Mouse (Mus musculus) MEL (cell line): ENCODE results near the gene Kcnc3. TPM values are rescaled to one million over a fixed set of nuclear protein-coding genes. Genes with fewer than 3 reads are reported as not detected.

Experiments used
- DNase-seq: peaks from one replicate; pipeline ENCODE4 v3.0.0; 2011; ENCODE audit warnings: low read depth, low spot score
- H3K27ac ChIP-seq: 2 replicates; pipeline ENCODE4 v1.5.1; 2012; ENCODE audit warnings: low read depth, mild to moderate bottlenecking, control low read depth, low read length, moderate library complexity; ENCODE audit not compliant: control insufficient read depth
- H3K27me3 ChIP-seq, 2 experiments: fragments of 150-350 bp in 1 of 2; sonication (generic) in 1 of 2; 2 replicates each; pipeline ENCODE4 v1.6.1; 2012; ENCODE audit warnings: low read length in 2 of 2, mild to moderate bottlenecking in 2 of 2, improper control_type of control experiment in 1 of 2, moderate library complexity in 1 of 2; ENCODE audit not compliant: insufficient read depth in 2 of 2, control insufficient read depth in 1 of 2
- H3K36me3 ChIP-seq, 2 experiments: 2 replicates each; pipeline ENCODE4 v1.6.1; 2012 to 2014; ENCODE audit warnings: low read length in 2 of 2, improper control_type of control experiment in 1 of 2, inconsistent platforms in 1 of 2, mild to moderate bottlenecking in 1 of 2; ENCODE audit not compliant: insufficient read depth in 2 of 2, control insufficient read depth in 1 of 2
- H3K4me1 ChIP-seq, 2 experiments: fragments of 150-350 bp in 1 of 2; sonication (generic) in 1 of 2; 2 replicates each; pipeline ENCODE4 v1.6.1; 2012; ENCODE audit warnings: low read length in 2 of 2, improper control_type of control experiment in 1 of 2, mild to moderate bottlenecking in 1 of 2; ENCODE audit not compliant: insufficient read depth in 2 of 2, control insufficient read depth in 1 of 2
- H3K4me3 ChIP-seq, 2 experiments: fragments of 150-350 bp in 1 of 2; sonication (generic) in 1 of 2; 2 replicates each; pipeline ENCODE4 v1.5.1; 2012; ENCODE audit warnings: low read depth in 2 of 2, low read length in 2 of 2, mild to moderate bottlenecking in 2 of 2, moderate library complexity in 2 of 2, control low read depth in 1 of 2, improper control_type of control experiment in 1 of 2; ENCODE audit not compliant: control insufficient read depth in 1 of 2, insufficient read depth in 1 of 2
- H3K79me2 ChIP-seq: 2 replicates; pipeline ENCODE4 v1.6.1; 2012; ENCODE audit warnings: mild to moderate bottlenecking, low read length, moderate library complexity; ENCODE audit not compliant: control insufficient read depth, poor library complexity, insufficient read depth
- H3K9ac ChIP-seq: 2 replicates; pipeline ENCODE4 v1.6.1; 2012; ENCODE audit warnings: low read depth, mild to moderate bottlenecking, control low read depth, low read length, moderate library complexity; ENCODE audit not compliant: control insufficient read depth, poor library complexity, severe bottlenecking
- H3K9me3 ChIP-seq: fragments of 150-350 bp; sonication (generic); replicated peaks from 2 replicates; pipeline ENCODE4 v1.6.1; 2012; ENCODE audit warnings: mild to moderate bottlenecking, low read length, improper control_type of control experiment, moderate library complexity; ENCODE audit not compliant: insufficient read depth
- CHD1 ChIP-seq: IDR thresholded peaks from 2 replicates; pipeline ENCODE4 v1.6.1; 2012; ENCODE audit warnings: low read depth, mild to moderate bottlenecking, inconsistent platforms, low read length, improper control_type of control experiment
- CHD2 ChIP-seq: IDR thresholded peaks from 2 replicates; pipeline ENCODE4 v1.6.1; 2011; ENCODE audit warnings: low read length, improper control_type of control experiment
- E2F4 ChIP-seq: IDR thresholded peaks from 2 replicates; pipeline ENCODE4 v1.6.1; 2011; ENCODE audit warnings: low read depth, low read length, improper control_type of control experiment, borderline replicate concordance
- ELF1 ChIP-seq: IDR thresholded peaks from 2 replicates; pipeline ENCODE4 v1.6.1; 2014; ENCODE audit warnings: low read depth, mild to moderate bottlenecking, inconsistent platforms, low read length, improper control_type of control experiment, moderate library complexity
- EP300 ChIP-seq, 2 experiments: IDR thresholded peaks; 2 replicates each; pipeline ENCODE4 v1.6.1; 2011; ENCODE audit warnings: improper control_type of control experiment in 2 of 2, low read length in 2 of 2, low read depth in 1 of 2, mild to moderate bottlenecking in 1 of 2
- ETS1 ChIP-seq: IDR thresholded peaks from 2 replicates; pipeline ENCODE4 v1.6.1; 2012; ENCODE audit warnings: low read depth, mild to moderate bottlenecking, inconsistent platforms, low read length, improper control_type of control experiment, moderate library complexity
- GABPA ChIP-seq: IDR thresholded peaks from 2 replicates; pipeline ENCODE4 v1.6.1; 2012; ENCODE audit warnings: low read depth, mild to moderate bottlenecking, inconsistent platforms, low read length, improper control_type of control experiment, moderate library complexity
- KAT2A ChIP-seq: conservative IDR thresholded peaks from 2 replicates; pipeline ENCODE4 v1.6.1; 2012; ENCODE audit warnings: low read depth, low read length, improper control_type of control experiment, inconsistent platforms
- MAX ChIP-seq: IDR thresholded peaks from 2 replicates; pipeline ENCODE4 v1.6.1; 2011; ENCODE audit warnings: low read length, improper control_type of control experiment
- MXI1 ChIP-seq: IDR thresholded peaks from 2 replicates; pipeline ENCODE4 v1.6.1; 2011; ENCODE audit warnings: mild to moderate bottlenecking, low read depth, low read length, improper control_type of control experiment
- MYB ChIP-seq: IDR thresholded peaks from 2 replicates; pipeline ENCODE4 v1.6.1; 2011; ENCODE audit warnings: mild to moderate bottlenecking, low read depth, low read length, improper control_type of control experiment
- MYC ChIP-seq: IDR thresholded peaks from 2 replicates; pipeline ENCODE4 v1.6.1; 2011; ENCODE audit warnings: low read depth, mild to moderate bottlenecking, low read length, improper control_type of control experiment, moderate library complexity
- NELFE ChIP-seq: IDR thresholded peaks from 2 replicates; pipeline ENCODE4 v1.6.1; 2011; ENCODE audit warnings: low read depth, low read length, improper control_type of control experiment
- NRF1 ChIP-seq: IDR thresholded peaks from 2 replicates; pipeline ENCODE4 v1.6.1; 2014; ENCODE audit warnings: low read depth, mild to moderate bottlenecking, inconsistent platforms, low read length, improper control_type of control experiment, moderate library complexity; ENCODE audit not compliant: poor library complexity, insufficient read depth, severe bottlenecking
- POLR2A ChIP-seq, 2 experiments: IDR thresholded peaks; 2 replicates each; pipeline ENCODE4 v1.6.1; 2011 to 2012; ENCODE audit warnings: low read length in 2 of 2, mild to moderate bottlenecking in 2 of 2, control low read depth in 1 of 2, improper control_type of control experiment in 1 of 2, low read depth in 1 of 2, moderate library complexity in 1 of 2; ENCODE audit not compliant: control insufficient read depth in 1 of 2, insufficient read depth in 1 of 2, poor library complexity in 1 of 2
- POLR2AphosphoS2 ChIP-seq: IDR thresholded peaks from 2 replicates; pipeline ENCODE4 v1.6.1; 2011; ENCODE audit warnings: low read length, improper control_type of control experiment
- SMC3 ChIP-seq: IDR thresholded peaks from 2 replicates; pipeline ENCODE4 v1.6.1; 2011; ENCODE audit warnings: low read depth, low read length, improper control_type of control experiment
- TAL1 ChIP-seq: IDR thresholded peaks from 2 replicates; pipeline ENCODE4 v1.6.1; 2012; ENCODE audit warnings: mild to moderate bottlenecking, inconsistent platforms, low read length, moderate library complexity, mixed read lengths
- TBP ChIP-seq: IDR thresholded peaks from 2 replicates; pipeline ENCODE4 v1.8.0; 2011; ENCODE audit warnings: low read depth, low read length, improper control_type of control experiment
- USF1 ChIP-seq: IDR thresholded peaks from 2 replicates; pipeline ENCODE4 v1.6.1; 2014; ENCODE audit warnings: low read depth, mild to moderate bottlenecking, inconsistent platforms, low read length, improper control_type of control experiment, moderate library complexity
- USF2 ChIP-seq, 2 experiments: IDR thresholded peaks; 2 replicates each; pipeline ENCODE4 v1.6.1; 2011 to 2012; ENCODE audit warnings: improper control_type of control experiment in 2 of 2, low read length in 2 of 2, borderline replicate concordance in 1 of 2, inconsistent platforms in 1 of 2, low read depth in 1 of 2, mild to moderate bottlenecking in 1 of 2; ENCODE audit not compliant: insufficient read depth in 1 of 2
- ZC3H11A ChIP-seq: IDR thresholded peaks from 2 replicates; pipeline ENCODE4 v1.6.1; 2012; ENCODE audit warnings: low read depth, mild to moderate bottlenecking, inconsistent platforms, low read length, improper control_type of control experiment
- ZNF384 ChIP-seq: IDR thresholded peaks from 2 replicates; pipeline ENCODE4 v1.6.1; 2012; ENCODE audit warnings: low read depth, mild to moderate bottlenecking, inconsistent platforms, low read length, improper control_type of control experiment
- polyA plus RNA-seq, 2 experiments: library from polyadenylated mRNA; stranded (reverse) in 1 of 2; unstranded in 1 of 2; fragments of >175 nt in 1 of 2; fragments of >200 nt in 1 of 2; gene quantifications; 2 replicates each; pipeline versions ENCODE4 v1.2.1 to v1.2.4; 2012; ENCODE audit warnings: low replicate concordance in 2 of 2, low read depth in 1 of 2; ENCODE audit not compliant: insufficient read length in 2 of 2, insufficient read depth in 1 of 2, missing spikeins in 1 of 2
- total RNA-seq: library from RNA; depleted of rRNA; stranded (reverse); fragments of 300-350 nt; gene quantifications from 2 replicates; pipeline ENCODE4 v1.2.3, GENCODE M21; 2012

The Kcnc3 gene
- total and polyA plus RNA-seq, 3 experiments, result not detected

DNA sequence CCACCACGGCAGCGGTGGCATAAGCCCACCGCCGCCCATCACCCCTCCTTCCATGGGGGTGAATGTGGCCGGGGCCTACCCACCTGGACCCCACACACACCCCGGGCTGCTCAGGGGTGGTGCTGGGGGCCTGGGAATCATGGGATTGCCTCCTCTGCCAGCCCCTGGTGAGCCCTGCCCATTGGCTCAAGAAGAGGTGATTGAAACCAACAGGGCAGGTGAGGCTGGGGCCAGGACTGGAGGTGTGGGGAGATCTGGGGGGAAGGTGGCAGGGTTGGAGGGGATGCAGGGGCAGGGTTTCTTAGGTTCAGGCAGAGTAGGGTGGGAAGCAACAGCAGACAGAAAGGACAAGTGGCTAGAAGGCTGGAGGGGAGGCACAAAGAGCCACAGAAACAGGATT is 5.6 kb downstream of the Kcnc3 start:
- Histone ChIP-seq H3K4me3 (no peak overlapping the region), H3K36me3 (no peaks in the 10 kb centered on the region), H3K27ac (no peak overlapping the region), H3K9ac (no peak overlapping the region), H3K27me3 (no peaks in the 10 kb centered on the region)
- no peak for TF ChIP-seq ELF1
- no peak for TF ChIP-seq MYB
- TF ChIP-seq CHD2, result no peak
- no peak for TF ChIP-seq POLR2A (IDR thresholded peaks at IDR 0.05; ENCODE audit: control insufficient read depth in 1 of 2, insufficient read depth in 1 of 2, low read depth in 1 of 2, low read length in 2 of 2, poor library complexity in 1 of 2)
- no peak for TF ChIP-seq E2F4
- TF ChIP-seq TBP, result no peak
- no peak for TF ChIP-seq ZC3H11A
- TF ChIP-seq ZNF384, result no peak
- no peak for TF ChIP-seq EP300 (IDR thresholded peaks at IDR 0.05; ENCODE audit: low read depth in 1 of 2, low read length in 2 of 2)
- TF ChIP-seq SMC3, result no peak
- no peak for TF ChIP-seq MAX
- TF ChIP-seq KAT2A, result no peak
- TF ChIP-seq NRF1, result no peak
- TF ChIP-seq ETS1, result no peak
- TF ChIP-seq POLR2AphosphoS2, result no peak
- no peak for TF ChIP-seq MXI1
- no peak for TF ChIP-seq CHD1
- TF ChIP-seq USF2 (IDR thresholded peaks at IDR 0.05; ENCODE audit: borderline replicate concordance in 1 of 2, insufficient read depth in 1 of 2, low read depth in 1 of 2, low read length in 2 of 2), result no peak
- no peak for TF ChIP-seq NELFE
- TF ChIP-seq, all 39 proteins: peak for 0
- no peak for DNase-seq
- Histone ChIP-seq H3K79me2 (no peaks in the 10 kb centered on the region), H3K9me3 (no peaks in the 10 kb centered on the region), H3K4me1 (no peaks in the 10 kb centered on the region)

GRCm38 (mm10) chr7:44596996-44597538 is 6.6 kb downstream of the Kcnc3 start:
- Histone ChIP-seq H3K9ac (no peak overlapping the region), H3K36me3 (no peaks in the 10 kb centered on the region), H3K79me2 (no peaks in the 10 kb centered on the region), H3K9me3 (no peaks in the 10 kb centered on the region), H3K4me1 (no peaks in the 10 kb centered on the region), H3K27me3 (no peaks in the 10 kb centered on the region), H3K4me3 (no peak overlapping the region), H3K27ac (no peak overlapping the region)
- TF ChIP-seq TAL1 (no peak), GABPA (no peak), MYC (no peak), USF1 (no peak)
- DNase-seq, result no peak
